Mouse (Mus musculus): ENCODE data around the gene Rnf123. TPM values are rescaled to one million over a fixed set of nuclear protein-coding genes. Genes with fewer than 3 reads are reported as not detected.

Gene Rnf123
- polyA plus RNA-seq, 1 experiment = 47.7 TPM

GRCm38 (mm10) chr9:108106090-108106489, 22.9 kb upstream of the Rnf123 start:
- no peak for DNase-seq (ENCODE audit: low read depth, low spot score)
- WGBS = 88% methylated on average over 23 of the region's 23 CpGs

GRCm38 (mm10) chr9:108105549-108105863, 22.4 kb upstream of the Rnf123 start:
- WGBS = 80% methylated on average over 12 of the region's 12 CpGs
- DNase-seq (ENCODE audit: low read depth, low spot score) = no peak

- DNase-seq (ENCODE audit: low read depth, low spot score) = no peak
- 36% methylated on average over 31 of the region's 31 CpGs for WGBS
Observed at GRCm38 (mm10) chr9:108104766-108105548, 21.8 kb upstream of the Rnf123 start.

GRCm38 (mm10) chr9:108099619-108100018, 16.5 kb upstream of the Rnf123 start:
- DNase-seq (ENCODE audit: low read depth, low spot score) = no peak
- WGBS = 91% methylated on average over 8 of the region's 8 CpGs

- 41% methylated on average over 10 of the region's 10 CpGs for WGBS
- DNase-seq (ENCODE audit: low read depth, low spot score) = no peak
Observed at GRCm38 (mm10) chr9:108095949-108096712, 13.0 kb upstream of the Rnf123 start.

- no peak for DNase-seq (ENCODE audit: low read depth, low spot score)
- WGBS = 3% methylated on average over 3 of the region's 3 CpGs
Observed at GRCm38 (mm10) chr9:108095518-108095917, 12.4 kb upstream of the Rnf123 start.

- 0% methylated on average over 16 of the region's 16 CpGs for WGBS
- no peak for DNase-seq (ENCODE audit: low read depth, low spot score)
Observed at GRCm38 (mm10) chr9:108094998-108095411, 11.9 kb upstream of the Rnf123 start.

- DNase-seq (ENCODE audit: low read depth, low spot score) = peak; percentile 80
- WGBS = under 1% methylated on average over 51 of the region's 52 CpGs
Observed at GRCm38 (mm10) chr9:108094184-108094941, 11.2 kb upstream of the Rnf123 start, which contains the start of gene Apeh. TSS of gene Apeh (minus strand) at chr9:108094606.

GRCm38 (mm10) chr9:108093586-108093985, 10.4 kb upstream of the Rnf123 start:
- 57% methylated on average over 10 of the region's 10 CpGs for WGBS
- DNase-seq (ENCODE audit: low read depth, low spot score) = no peak

GRCm38 (mm10) chr9:108090611-108091120, 7.5 kb upstream of the Rnf123 start:
- no peak for DNase-seq (ENCODE audit: low read depth, low spot score)
- 96% methylated on average over 7 of the region's 7 CpGs for WGBS

GRCm38 (mm10) chr9:108085261-108085660, 2.1 kb upstream of the Rnf123 start:
- no peak for DNase-seq (ENCODE audit: low read depth, low spot score)
- 89% methylated on average over 4 of the region's 4 CpGs for WGBS

- no peak for DNase-seq (ENCODE audit: low read depth, low spot score)
- 73% methylated on average over 6 of the region's 6 CpGs for WGBS
Observed at GRCm38 (mm10) chr9:108083561-108083960, 415 bp upstream of the Rnf123 start.

GRCm38 (mm10) chr9:108082549-108082948, 597 bp downstream of the Rnf123 start:
- no peak for DNase-seq (ENCODE audit: low read depth, low spot score)
- 7% methylated on average over 19 of the region's 19 CpGs for WGBS

GRCm38 (mm10) chr9:108080168-108080567, 3.0 kb downstream of the Rnf123 start, which contains the start of gene Mst1:
TSS of gene Mst1 (plus strand) at chr9:108080436.
- WGBS = 76% methylated on average over 5 of the region's 5 CpGs
- DNase-seq (ENCODE audit: low read depth, low spot score) = no peak

GRCm38 (mm10) chr9:108073141-108073930, 9.8 kb downstream of the Rnf123 start:
- DNase-seq (ENCODE audit: low read depth, low spot score) = no peak
- WGBS = 68% methylated on average over 7 of the region's 7 CpGs

- 63% methylated on average over 9 of the region's 9 CpGs for WGBS
- DNase-seq (ENCODE audit: low read depth, low spot score) = no peak
Observed at GRCm38 (mm10) chr9:108072481-108072924, 10.6 kb downstream of the Rnf123 start.

GRCm38 (mm10) chr9:108071801-108072200, 11.3 kb downstream of the Rnf123 start:
- 46% methylated on average over 4 of the region's 4 CpGs for WGBS

GRCm38 (mm10) chr9:108069529-108069928, 13.6 kb downstream of the Rnf123 start:
- 89% methylated on average over 7 of the region's 7 CpGs for WGBS

More at GRCm38 (mm10) chr9:108071801-108072200, 11.3 kb downstream of the Rnf123 start:
- DNase-seq (ENCODE audit: low read depth, low spot score) = no peak

GRCm38 (mm10) chr9:108069007-108069406, 14.1 kb downstream of the Rnf123 start:
- no peak for DNase-seq (ENCODE audit: low read depth, low spot score)
- 87% methylated on average over 9 of the region's 9 CpGs for WGBS

More at GRCm38 (mm10) chr9:108069529-108069928, 13.6 kb downstream of the Rnf123 start:
- DNase-seq (ENCODE audit: low read depth, low spot score) = no peak
